Mouse (Mus musculus) C2C12 (cell line): ENCODE measurements around the gene H2-T3.
"Not testable (repeated sequence)": the region's sequence is repeated elsewhere in the genome, so short reads cannot be mapped to it uniquely, and the experiment has no call there.

Experiments
- CTCF ChIP-seq: IDR thresholded peaks from one replicate; pipeline ENCODE4 v1.5.1; 2011; ENCODE audit not compliant: control insufficient read depth, insufficient read depth, insufficient read length
- MAX ChIP-seq: IDR thresholded peaks from one replicate; pipeline ENCODE4 v1.6.1; 2011; ENCODE audit warnings: mild to moderate bottlenecking, control low read depth
- MYOD1 ChIP-seq: IDR thresholded peaks from one replicate; pipeline ENCODE4 v1.6.1; 2011; ENCODE audit warnings: low read depth; ENCODE audit not compliant: control insufficient read depth, insufficient read length
- USF1 ChIP-seq: IDR thresholded peaks from one replicate; pipeline ENCODE4 v1.6.1; 2011; ENCODE audit warnings: low read depth, mild to moderate bottlenecking, control low read depth, moderate library complexity

GRCm38 (mm10) chr17:36146937-36147336 is 43.1 kb downstream of the H2-T3 start:
- not testable (repeated sequence) for TF ChIP-seq CTCF, MAX, MYOD1, USF1
